In genomic region chr3:33807151-33807550, GRCm38 (mm10) we compare ENCODE assay signal across 10 mouse cellular contexts.
"Had no signal": no experiment of that assay in that cellular context is flagged by ENCODE, and none has a peak within 500 bp of the region (broad histone marks: within the 10 kb centered on the region; RNA-seq: fewer than 3 reads in every experiment).

No protein-coding gene starts in this region.

- ATAC-seq: midbrain, embryonic 13.5 days; midbrain, embryonic 15.5 days had no signal

- DNase-seq: lung, adult 18-20 months; lung, embryonic 14.5 days; lung, postnatal 14 days; lung, postnatal 36 days; right cerebral cortex, postnatal 14 days; thymus, adult 18-20 months; thymus, postnatal 14 days; thymus, postnatal 36 days had no signal
